Mouse (Mus musculus): ENCODE measurements around the gene Cntd1.
A peak's percentile ranks its signal among the peaks of the same experiment; 100 is the strongest.
"Not testable (repeated sequence)": the region's sequence is repeated elsewhere in the genome, so short reads cannot be mapped to it uniquely, and the experiment has no call there.

Gene Cntd1

GRCm38 (mm10) chr11:101283805-101284204 is 5.0 kb downstream of the Cntd1 start:
- DNase-seq (ENCODE audit: low read depth, low spot score), result no peak

- DNase-seq (ENCODE audit: low read depth, low spot score), result no peak
Measured at GRCm38 (mm10) chr11:101287306-101287705, 8.5 kb downstream of the Cntd1 start.

GRCm38 (mm10) chr11:101291231-101291630 is 12.4 kb downstream of the Cntd1 start:
- no peak for DNase-seq (ENCODE audit: low read depth, low spot score)

- DNase-seq (ENCODE audit: low read depth, low spot score), result no peak
Measured at GRCm38 (mm10) chr11:101295191-101295590, 16.4 kb downstream of the Cntd1 start.

GRCm38 (mm10) chr11:101300881-101301280 is 22.1 kb downstream of the Cntd1 start:
- DNase-seq (ENCODE audit: low read depth, low spot score), result no peak

- no peak for DNase-seq (ENCODE audit: low read depth, low spot score)
Measured at GRCm38 (mm10) chr11:101301299-101302003, 22.6 kb downstream of the Cntd1 start.

GRCm38 (mm10) chr11:101302004-101302798 is 23.4 kb downstream of the Cntd1 start, which contains the start of gene Becn1:
Becn1 (minus strand) TSS chr11:101302286.
- peak; percentile 93 for DNase-seq (ENCODE audit: low read depth, low spot score)

GRCm38 (mm10) chr11:101307744-101308143 is 28.9 kb downstream of the Cntd1 start:
- no peak for DNase-seq (ENCODE audit: low read depth, low spot score)

GRCm38 (mm10) chr11:101311083-101311482 is 32.3 kb downstream of the Cntd1 start:
- DNase-seq (ENCODE audit: low read depth, low spot score), result no peak

- DNase-seq (ENCODE audit: low read depth, low spot score), result no peak
Measured at GRCm38 (mm10) chr11:101312150-101312549, 33.3 kb downstream of the Cntd1 start.

- no peak for DNase-seq (ENCODE audit: low read depth, low spot score)
Measured at GRCm38 (mm10) chr11:101314567-101314966, 35.8 kb downstream of the Cntd1 start.

- DNase-seq (ENCODE audit: low read depth, low spot score), result no peak
Measured at GRCm38 (mm10) chr11:101315082-101315650, 36.4 kb downstream of the Cntd1 start.

- DNase-seq (ENCODE audit: low read depth, low spot score), result peak; percentile 90
Measured at GRCm38 (mm10) chr11:101315665-101316500, 37.1 kb downstream of the Cntd1 start, which contains the start of gene Psme3. Psme3 (plus strand) TSS chr11:101316213.

- DNase-seq (ENCODE audit: low read depth, low spot score), result no peak
Measured at GRCm38 (mm10) chr11:101316501-101316917, 37.7 kb downstream of the Cntd1 start.

- peak; percentile 50 for DNase-seq (ENCODE audit: low read depth, low spot score)
Measured at GRCm38 (mm10) chr11:101323609-101324008, 44.8 kb downstream of the Cntd1 start.

- no peak for DNase-seq (ENCODE audit: low read depth, low spot score)
Measured at GRCm38 (mm10) chr11:101324763-101325162, 46.0 kb downstream of the Cntd1 start, which contains the start of gene Aoc2. Aoc2 (plus strand) TSS chr11:101325063.

- not testable (repeated sequence) for DNase-seq (ENCODE audit: low read depth, low spot score)
Measured at GRCm38 (mm10) chr11:101325201-101325600, 46.4 kb downstream of the Cntd1 start.

- no peak for DNase-seq (ENCODE audit: low read depth, low spot score)
Measured at GRCm38 (mm10) chr11:101326147-101326546, 47.3 kb downstream of the Cntd1 start.

- DNase-seq (ENCODE audit: low read depth, low spot score), result no peak
Measured at GRCm38 (mm10) chr11:101327311-101327710, 48.5 kb downstream of the Cntd1 start.

- DNase-seq (ENCODE audit: low read depth, low spot score), result no peak
Measured at GRCm38 (mm10) chr11:101328941-101329635, 50.3 kb downstream of the Cntd1 start.
